Mouse (Mus musculus) small intestine, adult 2 months (tissue): ENCODE measurements around the gene Rgsl1.

Experiments used
- CTCF ChIP-seq: fragments of 200-500 bp; IDR thresholded peaks from 2 replicates; pipeline ENCODE4 v1.5.1; 2012; ENCODE audit warnings: low read depth, mild to moderate bottlenecking, control low read depth, inconsistent platforms, low read length, moderate library complexity, mixed read lengths; ENCODE audit not compliant: insufficient replicate concordance, insufficient read length; ENCODE audit errors: extremely low read depth
- POLR2A ChIP-seq: fragments of 200-500 bp; IDR thresholded peaks from 2 replicates; pipeline ENCODE4 v1.6.1; 2012; ENCODE audit warnings: low read depth, mild to moderate bottlenecking, control low read depth, inconsistent platforms, low read length, moderate library complexity

GRCm38 (mm10) chr1:153769998-153770775 is 73.8 kb downstream of the Rgsl1 start:
- TF ChIP-seq CTCF (no peak), POLR2A (no peak)
